Mouse (Mus musculus) liver, adult 2 months (tissue): ENCODE data around the gene Avpr2.

Experiments used
- CTCF ChIP-seq: fragments of 200-500 bp; IDR thresholded peaks from 2 replicates; pipeline ENCODE4 v1.5.1; 2011; ENCODE audit warnings: low read depth, low read length, control low read depth
- POLR2A ChIP-seq: fragments of 200-500 bp; IDR thresholded peaks from 2 replicates; pipeline ENCODE4 v1.6.1; 2011; ENCODE audit warnings: low read length, control low read depth; ENCODE audit not compliant: insufficient read depth; ENCODE audit errors: extremely low read depth

DNA sequence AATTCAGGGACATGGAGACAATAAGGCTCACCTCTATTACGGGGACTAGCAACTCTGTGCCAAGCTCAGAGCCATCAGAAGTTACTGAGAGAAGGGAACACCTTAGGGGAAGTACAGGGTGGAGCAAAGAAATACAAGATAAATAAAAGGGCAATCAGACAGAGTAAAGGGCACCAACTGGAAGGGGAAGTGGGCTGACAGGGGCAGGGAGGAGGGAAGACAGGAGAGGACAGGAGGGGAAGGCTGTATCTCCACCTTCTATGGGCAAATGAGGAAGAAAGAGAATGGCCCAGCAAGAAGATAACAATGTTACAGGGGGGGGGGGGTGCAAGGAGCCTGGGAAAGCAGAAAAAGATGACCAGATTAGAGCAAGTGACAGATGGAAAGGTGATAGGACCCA lies 14.9 kb upstream of the Avpr2 start:
- no peak for TF ChIP-seq CTCF
- no peak for TF ChIP-seq POLR2A
